Mouse (Mus musculus): ENCODE measurements around the gene Bad.

Gene Bad

GRCm38 (mm10) chr19:6936299-6936698 is 5.4 kb upstream of the Bad start:
- DNase-seq, result peak; percentile 62 to 65

DNA sequence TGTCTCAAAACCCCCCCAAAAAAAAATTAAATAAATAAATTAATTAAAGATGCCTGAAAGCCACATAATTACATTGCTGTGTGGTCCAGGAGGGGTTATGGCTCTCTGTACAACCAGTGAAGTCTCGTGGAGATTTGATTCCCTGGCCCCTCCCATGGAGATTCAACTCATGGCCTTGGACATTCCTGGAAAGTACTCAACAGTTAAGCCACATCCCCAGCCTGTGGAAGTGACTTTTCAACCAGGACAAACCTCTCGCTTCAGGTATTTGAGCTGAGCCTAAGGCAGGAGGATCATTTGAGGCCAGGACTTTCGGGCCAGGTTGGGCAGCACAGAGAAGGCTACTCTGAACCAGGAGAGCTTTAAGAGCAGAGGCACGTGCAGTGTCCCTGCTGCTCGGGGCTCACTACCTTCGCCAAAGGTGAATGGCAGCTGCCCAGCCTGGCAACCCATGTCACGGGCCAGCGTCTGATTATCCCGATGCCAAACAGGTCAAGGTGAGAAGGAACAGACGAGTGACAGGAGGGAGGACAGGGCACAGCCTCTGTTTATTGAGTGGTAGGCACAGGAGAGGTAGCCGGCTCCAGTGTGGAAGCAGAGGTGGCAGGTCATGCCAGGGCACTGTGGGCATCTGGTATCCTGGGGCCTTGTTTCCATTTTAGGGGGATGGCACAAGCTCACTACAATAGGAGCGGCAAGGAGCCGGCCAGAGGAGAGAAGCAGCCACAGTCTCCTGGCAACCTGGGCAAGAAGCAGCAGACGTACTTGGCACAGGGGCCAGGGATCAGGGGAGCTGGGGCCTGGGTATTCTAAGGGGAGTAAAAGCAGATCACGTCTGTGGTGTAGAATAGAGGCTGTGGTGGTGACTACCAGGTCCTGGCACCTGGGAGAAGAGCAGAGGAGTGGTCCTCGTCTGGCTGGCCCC is 3.9 kb upstream of the Bad start:
- peak in 1 of 2 experiments; percentile 15 for DNase-seq

GRCm38 (mm10) chr19:6939106-6940002 is 2.3 kb upstream of the Bad start:
- no peak for DNase-seq

GRCm38 (mm10) chr19:6940396-6941351 is 987 bp upstream of the Bad start:
- peak; percentile 15 to 39 for DNase-seq

DNA sequence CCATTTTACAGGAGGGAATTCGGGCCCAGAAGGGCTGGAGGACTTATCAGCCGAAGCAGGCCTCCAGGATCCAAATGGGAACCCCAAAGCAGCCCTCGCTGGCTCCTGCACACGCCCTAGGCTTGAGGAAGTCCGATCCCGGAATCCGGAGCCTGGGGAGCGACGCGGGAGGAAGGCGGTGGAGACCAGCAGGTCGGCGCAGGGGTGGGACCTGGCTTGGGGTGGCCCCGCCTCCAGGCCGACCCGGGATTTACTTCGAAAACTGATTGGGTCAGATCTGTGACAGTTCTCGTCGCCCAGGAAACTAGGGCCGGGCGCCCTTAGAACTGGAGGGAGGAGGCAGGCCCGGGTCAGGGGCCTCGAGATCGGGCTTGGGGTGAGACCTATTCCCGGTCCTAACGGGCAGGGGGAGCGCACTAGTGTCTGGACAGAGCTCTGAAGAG is 609 bp downstream of the Bad start, which contains the start of gene Gpr137:
Gene Gpr137 (minus strand): TSS at position 232 of the 443 bp plus-strand sequence.
- DNase-seq, result peak; percentile 95 to 97

DNA sequence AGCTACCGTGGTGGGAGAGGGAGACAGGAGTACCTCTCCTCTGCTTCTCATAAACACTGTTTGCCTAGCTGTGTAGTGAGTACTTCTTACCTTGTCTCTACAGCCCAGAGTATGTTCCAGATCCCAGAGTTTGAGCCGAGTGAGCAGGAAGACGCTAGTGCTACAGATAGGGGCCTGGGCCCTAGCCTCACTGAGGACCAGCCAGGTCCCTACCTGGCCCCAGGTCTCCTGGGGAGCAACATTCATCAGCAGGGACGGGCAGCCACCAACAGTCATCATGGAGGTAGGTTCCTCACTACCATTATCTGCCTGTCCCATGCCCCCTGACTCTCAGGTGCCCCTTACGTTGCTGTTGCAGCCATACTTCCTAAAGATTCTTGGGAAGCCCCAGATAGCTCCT is 1.1 kb downstream of the Bad start:
- DNase-seq, result peak in 1 of 2 experiments; percentile 33

DNA sequence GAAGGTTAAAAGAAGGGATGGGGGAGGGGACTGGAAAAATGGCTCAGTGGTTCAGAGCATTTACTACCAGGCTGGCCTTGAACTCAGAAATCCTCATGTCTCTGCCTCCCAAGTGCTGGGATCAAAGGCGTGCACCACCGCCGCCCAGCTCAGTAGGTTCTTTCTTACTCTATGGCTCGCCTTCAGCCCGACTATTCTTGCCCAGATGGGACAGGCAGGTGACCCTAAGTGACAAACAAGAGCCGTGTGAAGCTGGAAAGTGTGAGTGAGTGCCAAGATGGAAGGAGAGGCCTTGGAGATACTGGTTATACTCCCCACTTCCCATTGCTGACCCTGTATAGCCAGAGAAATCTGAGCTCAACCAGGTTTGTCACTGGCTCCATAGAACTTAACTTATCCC is 2.0 kb downstream of the Bad start:
- DNase-seq, result no peak

DNA sequence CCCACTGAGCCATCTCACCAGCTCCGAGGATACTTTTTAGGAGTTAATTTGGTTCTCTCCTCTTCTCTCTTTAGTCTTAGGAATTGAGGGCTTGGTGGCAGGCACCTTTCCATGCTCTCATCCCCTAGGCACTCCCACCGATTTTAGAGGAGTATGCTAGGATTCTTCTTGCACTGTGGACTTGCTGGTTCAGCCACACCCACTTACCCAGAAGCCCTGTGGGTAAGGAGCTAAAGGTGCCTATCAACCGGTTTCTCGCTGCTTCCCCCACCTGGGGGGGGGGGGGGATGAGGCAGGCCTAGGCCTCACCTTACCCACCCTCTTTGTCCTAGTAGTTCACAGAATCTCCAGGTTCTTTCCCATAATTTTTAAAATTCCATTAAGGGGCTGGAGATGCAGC is 6.1 kb downstream of the Bad start:
- no peak for DNase-seq

DNA sequence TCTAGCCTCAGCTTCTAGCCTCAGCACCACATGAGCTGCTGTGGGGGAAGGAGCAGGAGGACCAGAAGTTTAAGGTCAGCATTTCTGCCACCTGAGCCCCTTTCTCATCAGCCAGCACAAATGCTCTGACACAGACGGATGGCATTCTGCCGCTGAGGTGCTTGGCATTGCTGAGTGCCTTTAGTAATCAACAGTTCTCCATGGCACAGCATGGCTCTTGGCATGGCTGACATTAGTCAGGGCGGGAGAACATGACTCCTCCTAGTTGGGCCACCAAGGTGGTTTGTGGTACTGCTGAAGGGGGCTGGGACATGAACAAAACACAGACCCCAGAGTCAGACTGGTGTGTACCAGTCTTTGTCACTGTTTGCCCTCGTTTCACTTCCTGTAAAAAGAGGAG is 6.5 kb downstream of the Bad start:
- DNase-seq, result no peak

DNA sequence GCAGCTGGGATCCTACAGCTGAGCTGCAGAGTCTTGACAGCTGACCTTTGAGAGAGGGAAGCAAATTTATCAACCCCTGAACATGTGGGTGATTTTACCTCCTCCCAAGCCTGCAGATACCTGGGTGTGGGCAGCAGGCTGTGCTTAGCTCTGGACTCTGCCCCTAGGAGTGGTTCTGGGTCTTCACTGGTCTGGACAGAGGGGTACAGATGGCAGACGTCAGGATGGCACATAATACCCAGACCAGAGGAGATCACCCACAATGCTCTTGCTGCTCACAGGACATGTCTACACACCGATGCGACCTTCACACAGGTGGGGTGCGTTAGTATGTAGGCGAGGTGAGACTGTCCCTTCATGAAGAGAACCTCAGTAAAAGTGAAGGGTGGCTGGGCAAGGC is 7.9 kb downstream of the Bad start:
- no peak for DNase-seq

DNA sequence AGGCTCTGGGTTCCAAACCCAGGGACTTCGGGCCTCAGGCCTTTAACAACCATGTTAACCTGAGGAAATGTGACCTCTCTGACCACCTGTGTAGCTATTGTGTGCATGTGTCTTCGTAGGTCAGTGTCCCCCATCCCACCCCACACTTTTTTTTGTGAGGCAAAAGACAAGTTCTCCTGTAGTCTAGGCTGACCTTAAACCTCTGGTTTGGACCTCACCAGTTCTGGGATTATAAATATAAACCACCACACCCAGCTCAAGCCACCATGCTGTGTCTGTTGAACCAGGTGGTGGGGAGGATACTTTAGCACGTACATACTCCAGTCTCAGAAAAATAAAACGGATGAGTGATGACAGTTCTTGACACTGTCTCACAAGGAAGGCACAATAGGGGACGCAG is 8.3 kb downstream of the Bad start:
- no peak for DNase-seq

- peak; percentile 62 to 69 for DNase-seq
Observed at GRCm38 (mm10) chr19:6950613-6951153, 9.0 kb downstream of the Bad start.

- DNase-seq, result peak; percentile 95 to 96
Observed at GRCm38 (mm10) chr19:6951381-6951968, 9.8 kb downstream of the Bad start.

DNA sequence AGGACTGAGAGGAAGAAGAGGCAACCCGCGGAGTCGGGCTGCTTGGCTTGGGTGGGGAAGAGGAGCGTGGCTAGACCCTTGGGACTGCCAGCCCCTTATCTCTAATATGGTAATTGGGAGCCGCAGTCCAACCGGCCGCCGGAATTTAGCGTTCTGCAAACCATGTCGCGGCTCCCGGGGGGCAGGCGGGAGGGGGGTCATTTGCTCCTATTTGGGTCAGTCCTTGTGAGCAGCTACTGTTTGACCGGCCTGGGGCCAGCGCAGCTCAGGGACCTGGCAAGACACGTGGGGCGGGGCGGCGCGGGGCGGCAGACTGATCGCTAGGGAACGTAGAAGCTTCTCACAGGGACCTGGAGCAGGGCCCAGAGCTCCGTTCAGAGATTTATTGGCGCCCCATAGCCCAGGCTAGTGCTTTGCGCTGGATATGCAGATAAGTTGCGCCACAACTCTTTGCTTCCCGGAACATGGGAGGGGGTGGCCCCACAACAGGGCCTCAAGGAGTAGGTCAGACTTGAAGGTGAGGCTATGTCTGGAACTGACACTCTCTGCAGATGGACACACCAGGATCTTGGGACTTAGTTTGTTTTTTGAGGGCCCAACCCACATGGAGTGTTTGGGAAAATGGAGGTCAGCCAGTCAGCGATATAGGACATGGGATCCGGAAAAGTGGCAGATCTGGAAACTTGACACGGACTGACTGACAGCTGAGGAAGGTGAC is 10.5 kb downstream of the Bad start:
- DNase-seq, result peak; percentile 85 to 91

DNA sequence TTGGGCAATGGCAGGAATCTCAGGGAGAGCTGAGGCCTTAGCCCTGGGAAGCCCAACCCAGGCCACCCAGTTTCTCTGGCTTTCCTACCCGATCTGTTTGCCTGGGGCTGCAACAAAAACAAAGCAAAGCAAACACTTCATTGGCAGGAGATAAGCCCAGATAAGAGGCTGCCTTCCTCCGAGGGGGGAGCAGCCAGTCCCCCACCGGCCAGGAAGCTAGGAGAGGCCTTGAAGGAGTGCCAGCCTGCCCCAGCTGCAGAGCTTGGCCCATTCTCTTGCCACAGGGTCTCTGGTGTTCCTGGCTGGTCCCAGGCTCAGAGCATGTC is 11.0 kb downstream of the Bad start:
- peak; percentile 52 to 63 for DNase-seq

GRCm38 (mm10) chr19:6954046-6954445 is 12.4 kb downstream of the Bad start:
- peak; percentile 73 to 80 for DNase-seq

- DNase-seq, result no peak
Observed at GRCm38 (mm10) chr19:6955424-6955823, 13.8 kb downstream of the Bad start.

DNA sequence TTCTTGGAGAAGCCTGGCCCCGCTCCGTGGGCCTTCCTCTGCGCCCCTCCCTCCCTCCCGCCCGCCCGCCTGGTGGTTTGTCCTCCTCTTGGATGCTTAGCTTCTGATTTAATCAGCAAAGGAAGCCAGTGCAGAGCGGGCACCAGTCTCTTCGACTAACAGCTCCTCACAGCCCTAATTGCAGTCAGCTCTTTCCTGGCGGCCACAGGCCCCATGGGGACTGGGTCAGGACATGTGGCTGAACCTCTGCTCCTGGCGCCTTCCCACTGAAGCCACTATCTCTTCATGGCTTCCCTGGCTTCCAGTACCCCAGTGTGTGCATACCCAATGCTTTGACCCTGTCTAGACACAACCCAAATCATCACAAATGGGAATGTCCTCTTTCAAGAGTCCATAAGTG is 14.8 kb downstream of the Bad start:
- no peak for DNase-seq

- DNase-seq, result peak; percentile 66 to 77
Observed at GRCm38 (mm10) chr19:6968491-6969271, 27.0 kb downstream of the Bad start.

DNA sequence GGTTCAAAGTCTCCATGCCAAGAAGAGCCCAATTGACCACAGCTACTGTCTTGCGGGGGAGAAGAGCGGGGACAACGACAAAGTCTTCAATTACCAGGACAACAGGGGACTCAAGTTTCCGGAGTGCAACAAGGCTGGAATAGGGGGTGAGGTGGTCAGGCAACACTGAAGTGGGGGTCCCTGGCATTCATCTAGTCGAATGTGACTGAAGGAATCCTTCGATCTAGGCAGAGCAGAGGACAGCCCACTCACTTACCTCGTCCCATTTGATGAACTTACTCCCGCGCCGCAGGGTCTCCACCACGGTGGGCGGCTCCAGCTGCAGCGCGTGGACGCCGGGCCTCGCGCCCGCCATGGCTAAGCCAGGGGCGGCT is 27.6 kb downstream of the Bad start:
- no peak for DNase-seq
